Mouse (Mus musculus) MEL (cell line): ENCODE results near the gene Cdk5rap1. TPM values are rescaled to one million over a fixed set of nuclear protein-coding genes. Genes with fewer than 3 reads are reported as not detected.
A peak's percentile ranks its signal among the peaks of the same experiment; 100 is the strongest.

Source experiments
- DNase-seq: peaks from one replicate; pipeline ENCODE4 v3.0.0; 2011; ENCODE audit warnings: low read depth, low spot score
- H3K27ac ChIP-seq: 2 replicates; pipeline ENCODE4 v1.5.1; 2012; ENCODE audit warnings: low read depth, mild to moderate bottlenecking, control low read depth, low read length, moderate library complexity; ENCODE audit not compliant: control insufficient read depth
- H3K27me3 ChIP-seq, 2 experiments: fragments of 150-350 bp in 1 of 2; sonication (generic) in 1 of 2; 2 replicates each; pipeline ENCODE4 v1.6.1; 2012; ENCODE audit warnings: low read length in 2 of 2, mild to moderate bottlenecking in 2 of 2, improper control_type of control experiment in 1 of 2, moderate library complexity in 1 of 2; ENCODE audit not compliant: insufficient read depth in 2 of 2, control insufficient read depth in 1 of 2
- H3K36me3 ChIP-seq, 2 experiments: 2 replicates each; pipeline ENCODE4 v1.6.1; 2012 to 2014; ENCODE audit warnings: low read length in 2 of 2, improper control_type of control experiment in 1 of 2, inconsistent platforms in 1 of 2, mild to moderate bottlenecking in 1 of 2; ENCODE audit not compliant: insufficient read depth in 2 of 2, control insufficient read depth in 1 of 2
- H3K4me1 ChIP-seq, 2 experiments: fragments of 150-350 bp in 1 of 2; sonication (generic) in 1 of 2; 2 replicates each; pipeline ENCODE4 v1.6.1; 2012; ENCODE audit warnings: low read length in 2 of 2, improper control_type of control experiment in 1 of 2, mild to moderate bottlenecking in 1 of 2; ENCODE audit not compliant: insufficient read depth in 2 of 2, control insufficient read depth in 1 of 2
- H3K4me3 ChIP-seq, 2 experiments: fragments of 150-350 bp in 1 of 2; sonication (generic) in 1 of 2; 2 replicates each; pipeline ENCODE4 v1.5.1; 2012; ENCODE audit warnings: low read depth in 2 of 2, low read length in 2 of 2, mild to moderate bottlenecking in 2 of 2, moderate library complexity in 2 of 2, control low read depth in 1 of 2, improper control_type of control experiment in 1 of 2; ENCODE audit not compliant: control insufficient read depth in 1 of 2, insufficient read depth in 1 of 2
- H3K79me2 ChIP-seq: 2 replicates; pipeline ENCODE4 v1.6.1; 2012; ENCODE audit warnings: mild to moderate bottlenecking, low read length, moderate library complexity; ENCODE audit not compliant: control insufficient read depth, poor library complexity, insufficient read depth
- H3K9ac ChIP-seq: 2 replicates; pipeline ENCODE4 v1.6.1; 2012; ENCODE audit warnings: low read depth, mild to moderate bottlenecking, control low read depth, low read length, moderate library complexity; ENCODE audit not compliant: control insufficient read depth, poor library complexity, severe bottlenecking
- H3K9me3 ChIP-seq: fragments of 150-350 bp; sonication (generic); replicated peaks from 2 replicates; pipeline ENCODE4 v1.6.1; 2012; ENCODE audit warnings: mild to moderate bottlenecking, low read length, improper control_type of control experiment, moderate library complexity; ENCODE audit not compliant: insufficient read depth
- BHLHE40 ChIP-seq: IDR thresholded peaks from 2 replicates; pipeline ENCODE4 v1.6.1; 2012; ENCODE audit warnings: low read depth, mild to moderate bottlenecking, inconsistent platforms, low read length, improper control_type of control experiment, borderline replicate concordance
- CHD2 ChIP-seq: IDR thresholded peaks from 2 replicates; pipeline ENCODE4 v1.6.1; 2011; ENCODE audit warnings: low read length, improper control_type of control experiment
- ELF1 ChIP-seq: IDR thresholded peaks from 2 replicates; pipeline ENCODE4 v1.6.1; 2014; ENCODE audit warnings: low read depth, mild to moderate bottlenecking, inconsistent platforms, low read length, improper control_type of control experiment, moderate library complexity
- HCFC1 ChIP-seq: IDR thresholded peaks from 2 replicates; pipeline ENCODE4 v1.6.1; 2012; ENCODE audit warnings: low read depth, mild to moderate bottlenecking, inconsistent platforms, low read length, improper control_type of control experiment, moderate library complexity
- JUND ChIP-seq: IDR thresholded peaks from 2 replicates; pipeline ENCODE4 v1.6.1; 2011; ENCODE audit warnings: low read depth, mild to moderate bottlenecking, improper control_type of control experiment, low read length
- KAT2A ChIP-seq: conservative IDR thresholded peaks from 2 replicates; pipeline ENCODE4 v1.6.1; 2012; ENCODE audit warnings: low read depth, low read length, improper control_type of control experiment, inconsistent platforms
- MAFK ChIP-seq: IDR thresholded peaks from 2 replicates; pipeline ENCODE4 v1.6.1; 2011; ENCODE audit warnings: low read depth, mild to moderate bottlenecking, low read length, improper control_type of control experiment, borderline replicate concordance
- MAZ ChIP-seq: IDR thresholded peaks from 2 replicates; pipeline ENCODE4 v1.6.1; 2012; ENCODE audit warnings: low read depth, mild to moderate bottlenecking, inconsistent platforms, low read length, improper control_type of control experiment
- MEF2A ChIP-seq: IDR thresholded peaks from 2 replicates; pipeline ENCODE4 v1.6.1; 2014; ENCODE audit warnings: low read depth, mild to moderate bottlenecking, inconsistent platforms, low read length, improper control_type of control experiment; ENCODE audit not compliant: poor library complexity, insufficient replicate concordance, severe bottlenecking; ENCODE audit errors: extremely low read depth
- MXI1 ChIP-seq: IDR thresholded peaks from 2 replicates; pipeline ENCODE4 v1.6.1; 2011; ENCODE audit warnings: mild to moderate bottlenecking, low read depth, low read length, improper control_type of control experiment
- MYC ChIP-seq: IDR thresholded peaks from 2 replicates; pipeline ENCODE4 v1.6.1; 2011; ENCODE audit warnings: low read depth, mild to moderate bottlenecking, low read length, improper control_type of control experiment, moderate library complexity
- RAD21 ChIP-seq: IDR thresholded peaks from 2 replicates; pipeline ENCODE4 v1.6.1; 2011; ENCODE audit warnings: mild to moderate bottlenecking, low read depth, low read length, improper control_type of control experiment
- TAL1 ChIP-seq: IDR thresholded peaks from 2 replicates; pipeline ENCODE4 v1.6.1; 2012; ENCODE audit warnings: mild to moderate bottlenecking, inconsistent platforms, low read length, moderate library complexity, mixed read lengths
- UBTF ChIP-seq: IDR thresholded peaks from 2 replicates; pipeline ENCODE4 v1.6.1; 2012; ENCODE audit warnings: low read depth, mild to moderate bottlenecking, inconsistent platforms, low read length, improper control_type of control experiment, moderate library complexity, borderline replicate concordance; ENCODE audit not compliant: insufficient read depth
- ZKSCAN1 ChIP-seq: IDR thresholded peaks from 2 replicates; pipeline ENCODE4 v1.6.1; 2012; ENCODE audit warnings: low read depth, mild to moderate bottlenecking, inconsistent platforms, low read length, improper control_type of control experiment, moderate library complexity
- polyA plus RNA-seq, 2 experiments: library from polyadenylated mRNA; stranded (reverse) in 1 of 2; unstranded in 1 of 2; fragments of >175 nt in 1 of 2; fragments of >200 nt in 1 of 2; gene quantifications; 2 replicates each; pipeline versions ENCODE4 v1.2.1 to v1.2.4; 2012; ENCODE audit warnings: low replicate concordance in 2 of 2, low read depth in 1 of 2; ENCODE audit not compliant: insufficient read length in 2 of 2, insufficient read depth in 1 of 2, missing spikeins in 1 of 2
- total RNA-seq: library from RNA; depleted of rRNA; stranded (reverse); fragments of 300-350 nt; gene quantifications from 2 replicates; pipeline ENCODE4 v1.2.3, GENCODE M21; 2012

Gene Cdk5rap1
- total and polyA plus RNA-seq, 3 experiments = 13.1 to 14.1 TPM; not detected in 1

GRCm38 (mm10) chr2:154405447-154405994 is 32.7 kb upstream of the Cdk5rap1 start:
- Histone ChIP-seq H3K4me3 (no peak overlapping the region), H3K9me3 (no peaks in the 10 kb centered on the region), H3K36me3 (peaks cover 0 to 8% of the 10 kb centered on the region in 2 experiments; a peak in 2 of 4 replicates), H3K27me3 (no peaks in the 10 kb centered on the region), H3K9ac (no peak overlapping the region), H3K79me2 (no peaks in the 10 kb centered on the region), H3K4me1 (peaks cover 2 to 20% of the 10 kb centered on the region in 2 experiments; a peak in 3 of 4 replicates), H3K27ac (no peak overlapping the region)
- DNase-seq = no peak
- TF ChIP-seq KAT2A (no peak), MYC (no peak), MXI1 (no peak), JUND (no peak), RAD21 (no peak), BHLHE40 (no peak), HCFC1 (no peak), TAL1 (no peak), MEF2A (no peak), UBTF (no peak), CHD2 (no peak)

GRCm38 (mm10) chr2:154402811-154403210 is 30.0 kb upstream of the Cdk5rap1 start:
- TF ChIP-seq ELF1 = no peak
- no peak for TF ChIP-seq MAZ
- TF ChIP-seq UBTF = no peak
- TF ChIP-seq MAFK = no peak
- no peak for TF ChIP-seq ZKSCAN1
- Histone ChIP-seq H3K27me3 (no peaks in the 10 kb centered on the region), H3K9ac (no peak overlapping the region), H3K9me3 (no peaks in the 10 kb centered on the region), H3K4me1 (peaks cover 2 to 15% of the 10 kb centered on the region in 2 experiments; a peak in 3 of 4 replicates), H3K4me3 (no peak overlapping the region), H3K79me2 (no peaks in the 10 kb centered on the region), H3K27ac (no peak overlapping the region), H3K36me3 (peaks cover 0 to 8% of the 10 kb centered on the region in 2 experiments; a peak in 2 of 4 replicates)
- DNase-seq = peak; percentile 61
